Mouse (Mus musculus) midbrain, embryonic 16.5 days (tissue): ENCODE measurements around the gene Camk2b. TPM values are rescaled to one million over a fixed set of nuclear protein-coding genes. Genes with fewer than 3 reads are reported as not detected.
A peak's percentile ranks its signal among the peaks of the same experiment; 100 is the strongest.

ENCODE experiments used
- ATAC-seq: fragments of 200-750 bp; cut with Nextera tagmentation; 2 replicates; pipeline ENCODE4 v1.8.0; 2017; ENCODE audit warnings: moderate TSS enrichment
- H3K27ac ChIP-seq: fragments of 300-500 bp; sonication (generic); 2 replicates; pipeline ENCODE4 v1.5.1; 2014; ENCODE audit warnings: mild to moderate bottlenecking, low read length, mixed read lengths
- H3K27me3 ChIP-seq: fragments of 300-500 bp; sonication (generic); 2 replicates; pipeline ENCODE4 v1.6.1; 2014; ENCODE audit warnings: low read depth, low read length, mixed read lengths; ENCODE audit not compliant: control insufficient read depth, insufficient read depth
- H3K36me3 ChIP-seq: fragments of 300-500 bp; sonication (generic); 2 replicates; pipeline ENCODE4 v1.6.1; 2014; ENCODE audit warnings: mild to moderate bottlenecking, low read length, moderate library complexity, mixed read lengths; ENCODE audit not compliant: control insufficient read depth, insufficient read depth
- H3K4me1 ChIP-seq: fragments of 300-500 bp; sonication (generic); 2 replicates; pipeline ENCODE4 v1.6.1; 2014; ENCODE audit warnings: mild to moderate bottlenecking, low read length, mixed read lengths; ENCODE audit not compliant: control insufficient read depth, insufficient read depth
- H3K4me2 ChIP-seq: fragments of 300-500 bp; sonication (generic); 2 replicates; pipeline ENCODE4 v1.6.1; 2014; ENCODE audit warnings: mild to moderate bottlenecking, low read length, mixed read lengths
- H3K4me3 ChIP-seq: fragments of 300-500 bp; sonication (generic); 2 replicates; pipeline ENCODE4 v1.5.1; 2014; ENCODE audit warnings: low read depth, mild to moderate bottlenecking, low read length, moderate library complexity, mixed read lengths
- H3K9ac ChIP-seq: fragments of 300-500 bp; sonication (generic); 2 replicates; pipeline ENCODE4 v1.6.1; 2014; ENCODE audit warnings: low read depth, low read length, mixed read lengths
- H3K9me3 ChIP-seq: fragments of 300-500 bp; sonication (generic); replicated peaks from 2 replicates; pipeline ENCODE4 v1.6.1; 2014; ENCODE audit warnings: mild to moderate bottlenecking, low read length, mixed read lengths; ENCODE audit not compliant: control insufficient read depth, poor library complexity, severe bottlenecking
- WGBS: fragments of 180-500 bp; shearing (Covaris S2); extraction: QIAGEN DNeasy Blood & Tissue Kit; methylation state at CpG from one replicate; pipeline ENCODE4 v1.1.7; 2014; 5-methylcytosine and 5-hydroxymethylcytosine counted together
- polyA plus RNA-seq: library from polyadenylated mRNA; unstranded; fragments of >200 nt; fragmentation: Nextera tagmentation; extraction: Ambion mirVana; gene quantifications from 2 replicates; pipeline ENCODE4 v1.2.1, GENCODE M21; 2015

Gene Camk2b
- polyA plus RNA-seq, 1 experiment from 2014 or later: 163 TPM

DNA sequence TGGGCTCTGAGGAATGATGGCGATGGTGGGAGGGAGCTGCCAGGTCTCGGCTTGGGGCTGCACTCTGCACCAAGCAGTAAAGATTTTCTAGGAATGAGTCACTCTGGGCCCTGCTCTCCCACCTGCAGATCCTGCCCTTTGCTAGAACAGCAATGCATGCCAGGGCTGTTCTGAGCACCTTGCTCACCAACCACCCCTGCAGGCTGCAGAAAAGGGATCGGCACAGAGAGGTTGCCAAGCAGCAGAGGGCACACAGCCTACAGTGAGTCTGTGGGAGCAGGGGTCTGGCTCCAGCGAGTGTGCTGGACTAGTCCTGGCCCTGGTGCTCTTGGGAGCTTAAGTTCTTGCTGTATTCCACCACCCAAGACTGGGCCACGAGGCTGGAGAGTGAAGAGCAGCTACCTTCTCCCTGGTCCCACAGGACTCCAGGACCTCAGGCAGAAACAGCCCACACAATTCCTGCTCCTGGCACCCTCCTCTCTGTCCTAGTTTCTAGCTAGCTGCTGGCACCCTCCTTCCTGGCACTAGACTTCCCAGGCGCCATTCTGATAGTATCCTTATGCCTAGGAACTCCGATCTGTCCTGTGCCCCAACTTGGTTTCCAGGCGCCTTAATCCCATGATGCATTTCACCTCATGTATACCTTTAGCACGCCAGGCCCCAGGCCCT is 64.0 kb downstream of the Camk2b start:
- WGBS: 81% methylated on average over 9 of the region's 9 CpGs
- peaks cover 14% of the 10 kb centered on the region for H3K4me1 ChIP-seq
- H3K27ac ChIP-seq: no peak overlapping the region
- H3K9ac ChIP-seq: no peak overlapping the region
- H3K27me3 ChIP-seq: no peaks in the 10 kb centered on the region
- H3K4me2 ChIP-seq: no peak overlapping the region
- H3K9me3 ChIP-seq: no peaks in the 10 kb centered on the region
- H3K36me3 ChIP-seq: no peaks in the 10 kb centered on the region
- no peak for ATAC-seq
- H3K4me3 ChIP-seq: no peak overlapping the region

DNA sequence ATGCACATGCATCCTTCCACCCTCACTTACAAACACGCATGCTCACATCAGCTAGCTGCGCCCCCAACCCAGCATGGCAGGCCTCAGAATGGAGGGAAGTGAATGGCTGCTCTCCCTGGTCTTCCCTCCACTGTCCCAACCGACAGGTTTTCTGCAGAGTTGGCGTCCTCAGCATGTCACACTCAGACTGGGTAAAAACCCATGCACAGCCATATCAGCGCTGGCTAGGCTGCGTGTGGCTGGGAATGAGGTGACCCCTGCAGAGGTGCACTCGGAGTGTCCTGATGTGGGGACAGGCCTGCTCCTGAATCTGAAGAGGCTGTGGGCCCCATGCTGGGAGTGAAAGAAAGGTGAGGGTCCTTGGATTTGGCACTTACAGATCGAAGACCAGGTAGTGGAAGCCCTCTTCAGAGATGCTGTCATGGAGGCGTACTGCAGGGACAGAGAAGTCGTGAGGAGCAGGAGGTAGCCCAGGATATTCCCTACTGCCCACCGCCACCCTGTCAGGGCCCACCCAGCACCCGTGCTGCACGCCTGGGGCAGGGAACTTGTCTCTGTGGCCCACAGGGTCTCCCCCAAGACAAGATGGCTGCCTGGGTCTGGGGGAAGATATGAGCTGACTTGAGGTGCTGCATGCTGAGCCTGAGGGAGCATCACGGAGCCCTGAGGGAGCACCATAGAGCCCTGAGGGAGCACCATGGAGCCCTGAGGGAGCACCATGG is 65.0 kb downstream of the Camk2b start:
- peak overlapping the region; percentile 25; the same call in 1 of the 2 replicates for H3K9ac ChIP-seq
- ATAC-seq: 0 out of 2 replicates have a peak, but pooled peaks have one; percentile 3
- H3K4me2 ChIP-seq: no peak overlapping the region
- H3K4me1 ChIP-seq: peaks cover 14% of the 10 kb centered on the region
- no peaks in the 10 kb centered on the region for H3K9me3 ChIP-seq
- WGBS: 79% methylated on average over 14 of the region's 14 CpGs
- peak overlapping the region; percentile 64 for H3K27ac ChIP-seq
- H3K36me3 ChIP-seq: no peaks in the 10 kb centered on the region
- H3K27me3 ChIP-seq: no peaks in the 10 kb centered on the region
- H3K4me3 ChIP-seq: no peak overlapping the region

DNA sequence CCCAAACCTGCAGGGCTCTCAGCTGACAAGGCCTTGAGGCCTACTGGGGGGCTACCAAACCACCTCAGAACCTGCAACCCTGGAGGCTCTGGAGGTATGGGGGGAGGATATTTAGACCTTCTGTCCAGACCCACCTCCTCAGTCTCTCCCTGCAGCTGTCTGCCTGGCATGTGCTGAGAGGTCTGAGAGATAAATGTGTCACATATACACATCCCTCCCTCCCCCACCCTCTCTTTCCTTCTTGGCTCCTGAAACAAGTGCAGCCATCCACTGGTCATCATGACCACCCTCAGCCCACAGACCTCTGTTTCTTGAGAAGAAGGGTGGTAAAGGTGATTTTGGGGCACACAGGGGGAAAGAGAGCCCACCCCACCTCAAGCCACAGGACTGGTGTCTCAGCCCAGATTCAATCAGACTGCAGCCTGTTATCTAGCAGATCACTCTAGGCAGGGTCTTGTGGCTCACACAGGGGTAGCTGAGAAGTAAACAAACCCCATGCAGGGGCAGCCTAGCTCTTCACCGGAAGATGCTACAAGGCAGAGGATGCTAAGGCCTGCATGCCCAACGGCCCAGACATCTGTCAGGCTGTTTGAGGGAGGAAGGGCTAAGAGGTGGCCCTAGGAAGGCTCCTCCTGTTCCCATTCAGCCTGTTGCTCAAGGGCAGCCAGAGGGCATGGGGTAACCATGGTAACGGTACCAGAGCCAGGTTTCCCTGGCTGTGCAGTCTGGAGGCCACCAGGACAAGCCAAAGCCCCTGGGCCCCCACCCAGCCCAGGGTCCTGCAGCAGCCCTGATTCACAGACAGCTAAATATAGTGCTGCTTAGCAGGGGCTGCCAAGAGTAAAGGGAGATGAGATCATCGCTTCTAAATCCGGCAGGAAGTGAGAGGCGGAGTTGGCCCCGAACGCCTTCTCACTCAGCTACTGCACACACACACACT is 66.1 kb downstream of the Camk2b start:
- 10% methylated on average over 8 of the region's 8 CpGs for WGBS
- H3K4me2 ChIP-seq: no peak overlapping the region
- H3K4me3 ChIP-seq: no peak overlapping the region
- ATAC-seq: peak; percentile 84
- no peak overlapping the region for H3K9ac ChIP-seq
- peak overlapping the region; percentile 64 for H3K27ac ChIP-seq
- H3K9me3 ChIP-seq: no peaks in the 10 kb centered on the region
- no peaks in the 10 kb centered on the region; the same call in 1 of the 2 replicates for H3K36me3 ChIP-seq
- no peaks in the 10 kb centered on the region for H3K27me3 ChIP-seq
- peaks cover 14% of the 10 kb centered on the region for H3K4me1 ChIP-seq

DNA sequence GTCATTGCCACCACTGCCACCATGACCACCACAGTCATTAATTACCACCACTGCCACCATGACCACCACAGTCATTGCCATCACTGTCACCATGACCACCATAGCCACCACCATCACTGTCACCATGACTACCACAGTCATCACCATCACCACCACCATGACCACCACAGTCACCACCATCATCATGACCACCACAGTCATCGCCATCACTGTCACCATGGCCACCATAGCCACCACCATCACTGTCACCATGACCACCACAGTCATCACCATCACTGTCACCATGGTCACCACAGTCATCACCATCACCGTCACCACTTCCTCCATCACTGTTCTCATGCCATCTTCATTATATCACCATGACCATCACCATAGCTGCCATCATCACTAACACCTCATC is 67.7 kb downstream of the Camk2b start:
- ATAC-seq: no peak
- H3K9me3 ChIP-seq: no peaks in the 10 kb centered on the region
- peaks cover 2% of the 10 kb centered on the region; the same call in 1 of the 2 replicates for H3K36me3 ChIP-seq
- H3K4me3 ChIP-seq: no peak overlapping the region
- H3K4me2 ChIP-seq: no peak overlapping the region
- H3K27me3 ChIP-seq: no peaks in the 10 kb centered on the region
- peaks cover 14% of the 10 kb centered on the region for H3K4me1 ChIP-seq
- no peak overlapping the region for H3K9ac ChIP-seq
- 96% methylated on average over 2 of the region's 2 CpGs for WGBS
- H3K27ac ChIP-seq: no peak overlapping the region

DNA sequence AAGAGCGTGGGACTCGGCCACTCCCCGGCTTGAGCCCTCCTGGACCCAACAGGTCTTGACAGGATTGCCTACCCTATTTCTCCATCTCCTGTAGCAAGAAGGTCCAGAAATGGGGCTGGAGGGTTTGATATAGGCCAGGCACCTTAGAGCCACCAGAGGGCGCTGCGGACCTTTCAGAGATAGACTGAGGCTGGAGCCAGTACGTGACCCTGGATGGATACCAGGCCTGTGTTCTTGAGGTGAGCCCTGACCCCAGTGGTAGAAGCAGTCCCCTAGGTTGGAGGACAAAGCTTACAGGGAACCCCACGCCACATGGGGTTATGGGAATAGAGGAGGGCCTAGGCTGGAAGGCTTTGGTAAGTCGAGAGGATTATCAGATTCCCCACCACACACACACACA is 70.2 kb downstream of the Camk2b start:
- H3K4me3 ChIP-seq: no peak overlapping the region
- H3K36me3 ChIP-seq: peaks cover 2% of the 10 kb centered on the region; the same call in 1 of the 2 replicates
- no peaks in the 10 kb centered on the region for H3K27me3 ChIP-seq
- ATAC-seq: peak; percentile 38; the same call in 1 of the 2 replicates
- peaks cover 13% of the 10 kb centered on the region for H3K4me1 ChIP-seq
- H3K4me2 ChIP-seq: no peak overlapping the region
- no peak overlapping the region for H3K9ac ChIP-seq
- 15% methylated on average over 8 of the region's 8 CpGs for WGBS
- H3K9me3 ChIP-seq: no peaks in the 10 kb centered on the region
- H3K27ac ChIP-seq: no peak overlapping the region

DNA sequence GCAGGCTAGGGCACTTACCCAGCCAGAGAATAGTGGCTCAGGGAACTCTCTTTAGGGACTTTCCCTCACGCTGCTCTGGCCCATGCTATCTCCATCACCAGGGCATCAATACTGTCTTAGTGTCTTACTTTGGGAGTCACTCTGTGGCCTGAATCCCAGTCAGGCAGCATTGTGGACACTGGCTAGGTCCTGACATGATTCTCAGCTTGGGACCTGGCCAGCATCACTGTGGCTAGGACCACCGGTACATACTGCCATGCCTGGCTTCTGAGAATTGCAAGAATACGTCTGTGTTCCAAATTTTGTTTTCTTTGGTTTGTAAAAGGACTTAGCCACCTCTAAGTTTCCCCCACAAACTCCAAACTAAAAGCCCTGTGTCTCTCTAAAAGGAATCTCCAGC is 71.3 kb downstream of the Camk2b start:
- Histone ChIP-seq H3K4me1 (peaks cover 3% of the 10 kb centered on the region; the same call in 1 of the 2 replicates), H3K36me3 (peaks cover 4% of the 10 kb centered on the region; the same call in 1 of the 2 replicates), H3K9ac (no peak overlapping the region), H3K4me3 (no peak overlapping the region), H3K27me3 (no peaks in the 10 kb centered on the region), H3K9me3 (no peaks in the 10 kb centered on the region), H3K27ac (no peak overlapping the region), H3K4me2 (no peak overlapping the region)
- 78% methylated on average over 3 of the region's 3 CpGs for WGBS
- no peak for ATAC-seq

DNA sequence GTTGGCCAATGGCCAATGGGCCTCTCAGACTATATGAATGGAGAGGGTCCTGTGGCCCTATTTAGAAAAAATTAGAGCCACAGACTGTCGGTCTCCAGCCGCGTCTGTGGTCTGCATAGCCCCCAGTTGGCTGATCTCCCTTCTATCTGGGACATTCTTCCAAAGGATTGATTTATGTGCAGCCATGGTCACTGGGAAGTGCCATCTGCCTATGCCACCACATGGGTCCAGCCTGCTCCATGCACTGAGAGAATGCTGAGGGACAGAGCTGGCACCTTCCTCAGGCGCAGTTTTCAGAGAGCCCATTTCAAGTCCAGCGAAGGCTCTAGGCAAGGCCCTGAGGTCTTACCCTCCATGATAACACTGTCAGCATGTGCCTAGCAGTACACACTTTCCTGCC is 72.0 kb downstream of the Camk2b start:
- no peaks in the 10 kb centered on the region for H3K4me1 ChIP-seq
- H3K4me2 ChIP-seq: no peak overlapping the region
- peaks cover 5% of the 10 kb centered on the region; the same call in 1 of the 2 replicates for H3K36me3 ChIP-seq
- H3K27ac ChIP-seq: no peak overlapping the region
- WGBS: 80% methylated on average over 5 of the region's 5 CpGs
- no peak overlapping the region for H3K9ac ChIP-seq
- H3K27me3 ChIP-seq: no peaks in the 10 kb centered on the region
- H3K4me3 ChIP-seq: no peak overlapping the region
- no peak for ATAC-seq
- no peaks in the 10 kb centered on the region for H3K9me3 ChIP-seq

DNA sequence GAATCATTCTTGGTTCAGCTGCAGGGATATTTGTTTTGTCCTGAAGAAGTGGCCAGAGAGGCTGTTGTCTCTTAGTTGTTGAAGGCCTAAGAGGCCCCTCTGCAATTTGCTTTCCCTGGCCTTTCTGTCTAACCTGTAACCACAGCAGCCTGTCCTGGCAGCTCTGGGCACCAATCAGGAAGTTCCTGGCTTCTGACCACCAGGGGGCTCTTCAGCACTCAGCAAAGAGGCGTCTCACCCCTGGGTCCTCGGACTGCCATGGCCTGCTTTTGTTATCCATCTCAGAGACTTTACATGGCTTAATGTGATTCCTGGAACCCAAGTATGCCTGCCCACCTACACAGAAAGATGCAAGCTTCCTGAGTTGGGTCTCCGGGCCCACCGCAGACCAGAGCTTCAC is 75.3 kb downstream of the Camk2b start:
- no peak overlapping the region for H3K4me2 ChIP-seq
- WGBS: 27% methylated on average over 4 of the region's 4 CpGs

More for the DNA sequence above, 75.3 kb downstream of the Camk2b start:
- no peaks in the 10 kb centered on the region for H3K9me3 ChIP-seq
- peaks cover 15% of the 10 kb centered on the region for H3K36me3 ChIP-seq
- H3K4me3 ChIP-seq: no peak overlapping the region
- no peaks in the 10 kb centered on the region for H3K27me3 ChIP-seq
- ATAC-seq: no peak
- H3K4me1 ChIP-seq: no peaks in the 10 kb centered on the region
- no peak overlapping the region for H3K9ac ChIP-seq
- no peak overlapping the region for H3K27ac ChIP-seq
